Mouse (Mus musculus) mouse embryonic stem cell (cell line): ENCODE data around the gene Nudt10.
"Not testable (repeated sequence)": the region's sequence is repeated elsewhere in the genome, so short reads cannot be mapped to it uniquely, and the experiment has no call there.

Experiments
- in situ Hi-C, 2 experiments: fragments of 300-500 bp; cut with MboI; formaldehyde crosslinking; loops; 1 replicate in 1 of 2; 3 replicates in 1 of 2; pipeline ENCODE4 v1.14.3; 2019 to 2020; ENCODE audit warnings: low sequenced_read_pairs in 2 of 2, low pct_unique_long_range_greater_than_20kb in 1 of 2, mixed read lengths in 1 of 2; ENCODE audit not compliant: unreplicated experiment in 1 of 2

Gene Nudt10

DNA sequence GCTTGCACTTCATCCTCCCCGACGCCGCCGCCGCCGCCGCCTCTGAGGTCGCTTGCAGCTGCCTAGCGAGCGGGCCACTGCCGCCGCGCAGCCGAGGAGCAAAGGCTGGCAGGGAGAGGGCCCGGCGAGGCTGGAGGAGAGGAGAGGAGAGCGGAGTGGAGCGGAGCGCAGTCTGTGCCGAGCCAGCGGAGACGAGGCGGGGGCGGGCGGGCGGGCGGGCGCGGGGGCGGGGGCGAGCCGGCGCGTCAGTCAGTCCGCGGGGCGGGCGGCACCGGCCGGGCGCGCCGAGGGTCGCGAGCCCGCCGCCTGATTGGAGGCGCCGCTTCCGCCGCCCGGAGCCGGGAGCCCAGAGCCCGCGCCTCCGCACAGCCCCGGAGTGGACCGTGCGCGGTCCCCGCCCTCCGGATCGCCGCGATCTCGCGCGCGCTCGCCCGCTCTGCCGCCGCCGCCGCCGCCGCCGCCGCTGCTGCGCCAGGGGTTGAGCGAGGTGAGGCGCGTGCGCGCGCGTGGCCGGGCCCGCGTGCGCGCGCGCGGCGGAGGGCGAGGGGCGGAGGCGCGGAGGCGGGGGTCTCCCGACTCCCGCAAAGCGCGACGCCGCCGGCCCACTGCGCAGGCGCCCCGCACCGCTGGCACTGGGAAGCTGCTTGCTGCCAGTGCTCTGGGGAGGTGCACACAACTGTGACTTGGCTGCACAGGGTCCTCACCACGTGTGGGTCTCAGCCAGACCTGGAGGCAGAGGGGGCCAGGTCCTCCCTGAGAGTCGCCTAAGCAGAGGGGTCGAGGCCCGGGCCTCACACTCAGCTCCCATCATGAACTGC lies at the start of gene Nudt10:
TSS of gene Nudt10 (minus strand) at position 193 of the 818 bp plus-strand sequence.
- in situ Hi-C loops = not testable (repeated sequence)

DNA sequence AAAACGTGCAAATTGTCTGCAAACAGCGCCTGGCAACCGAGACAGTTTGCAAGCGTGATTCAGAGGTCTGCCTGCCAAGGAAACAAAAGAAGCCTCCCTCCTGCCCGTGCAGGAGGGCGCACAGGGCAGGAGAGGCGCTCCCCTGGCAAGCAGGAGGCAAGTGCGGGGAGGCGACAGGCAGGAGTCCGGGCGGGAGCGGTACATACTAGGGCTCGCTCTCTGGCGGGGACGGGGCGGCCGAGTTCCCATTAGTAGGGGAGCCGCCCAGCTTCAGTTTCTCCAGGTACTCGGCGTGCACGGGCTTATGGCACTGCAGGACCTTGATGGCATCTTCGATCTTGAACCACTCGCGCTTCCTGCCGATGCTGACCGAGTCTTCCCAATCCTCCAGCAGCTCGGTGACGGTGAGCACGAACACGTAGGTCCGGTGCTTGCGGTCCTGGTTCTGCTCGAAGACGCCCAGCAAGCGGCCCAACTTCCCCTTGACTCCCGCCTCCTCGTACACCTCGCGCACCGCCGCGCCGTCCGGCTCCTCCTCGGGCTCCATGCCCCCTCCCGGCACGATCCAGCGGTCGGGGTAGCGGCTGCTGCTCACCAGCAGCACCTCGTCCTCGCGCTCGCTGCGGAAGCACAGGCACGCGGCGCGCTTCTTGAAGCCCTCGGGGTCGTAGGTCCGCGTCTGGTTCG lies 536 bp downstream of the Nudt10 start:
- in situ Hi-C loops = not testable (repeated sequence)

DNA sequence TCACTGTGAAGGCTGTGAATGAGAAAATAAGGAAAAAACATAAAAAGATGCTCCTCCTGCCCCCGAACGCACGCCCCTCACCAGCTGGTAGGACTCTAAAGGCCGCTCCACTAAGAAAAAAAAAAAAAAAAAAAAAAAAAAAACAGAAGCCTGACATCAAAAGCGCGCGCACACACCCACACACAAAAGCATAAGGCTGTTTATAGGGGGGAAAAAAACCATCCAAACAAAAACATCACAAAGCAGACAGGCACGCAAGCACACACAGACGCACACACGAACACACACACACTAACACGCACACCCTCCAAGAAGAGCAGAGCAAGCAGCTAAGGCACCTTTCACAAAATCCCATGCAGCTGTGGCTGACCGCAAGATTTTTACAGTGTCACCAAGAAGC lies 1.1 kb downstream of the Nudt10 start:
- in situ Hi-C loops = no loop called here
